In the genomic region with DNA sequence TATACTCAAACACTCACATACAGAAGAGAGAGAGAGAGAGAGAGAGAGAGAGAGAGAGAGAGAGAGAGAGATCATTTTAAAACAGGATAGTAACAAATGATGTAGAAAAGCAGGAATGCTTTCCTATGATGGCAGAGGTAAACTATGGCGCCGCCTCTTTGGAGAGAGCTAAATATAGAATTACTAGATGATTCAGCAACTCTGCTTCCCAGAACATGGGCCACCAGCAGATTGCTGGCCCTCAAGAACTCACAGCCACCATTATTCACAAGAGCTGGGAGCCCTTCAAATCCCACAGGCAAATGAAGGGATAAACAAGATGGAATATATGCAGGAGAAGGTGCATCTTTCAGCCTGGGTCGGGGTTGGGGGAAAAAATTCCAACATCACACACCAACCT, we compare ENCODE assay signal across 26 mouse cellular contexts. TPM values are rescaled to one million over a fixed set of nuclear protein-coding genes. Genes with fewer than 3 reads are reported as not detected.
DNase-seq lines count a peak whose midpoint lies in the region; ATAC-seq and TF ChIP-seq lines count a peak whose summit lies in the region.
"Had no signal": no experiment of that assay in that cellular context is flagged by ENCODE, and none has a peak within 500 bp of the region (broad histone marks: within the 10 kb centered on the region; RNA-seq: fewer than 3 reads in every experiment).

No protein-coding gene starts in this region.

- no peak for TF ChIP-seq POLR2A in embryonic fibroblast, embryonic 13.5 days (IDR thresholded peaks at IDR 0.05; ENCODE audit: low read depth, low read length)

- TF ChIP-seq CTCF in embryonic fibroblast, embryonic 13.5 days (IDR thresholded peaks at IDR 0.05; ENCODE audit: borderline replicate concordance, insufficient read depth, low read length), result no peak

- peaks cover 10% of the 10 kb centered on the region; the same call in 1 of the 2 replicates for H3K4me1 ChIP-seq in embryonic fibroblast, embryonic 13.5 days (ENCODE audit: control insufficient read depth, insufficient read depth, low read length)
- H3K4me1 ChIP-seq: forebrain, embryonic 15.5 days had no signal

- H3K27ac ChIP-seq in embryonic fibroblast, embryonic 13.5 days (ENCODE audit: insufficient read depth, low read length), result peak overlapping the region; percentile 75
- H3K27ac ChIP-seq: forebrain, embryonic 12.5 days; forebrain, embryonic 15.5 days; heart, embryonic 15.5 days; hindbrain, embryonic 10.5 days; hindbrain, embryonic 13.5 days; hindbrain, postnatal 0 days had no signal

- H3K4me3 ChIP-seq in embryonic fibroblast, embryonic 13.5 days (ENCODE audit: insufficient read depth, low read length), result no peak overlapping the region
- H3K4me3 ChIP-seq: forebrain, embryonic 12.5 days; forebrain, embryonic 15.5 days; heart, embryonic 12.5 days; heart, embryonic 15.5 days; hindbrain, embryonic 10.5 days; hindbrain, embryonic 13.5 days had no signal

- DNase-seq in cerebellum, adult 9-10 months, result peak; percentile 55
- DNase-seq in cerebellum, postnatal 10 days, result no peak
- DNase-seq in 3134 (ENCODE audit: extremely low read depth, insufficient read length, low spot score) (peak; percentile 30), MN1 (ENCODE audit: low spot score) (peak; percentile 67)
- no peak for DNase-seq in retina, postnatal 1 day
- DNase-seq: adrenal gland, adult 8-10 months; adrenal gland, postnatal 25 days; cerebellum, adult 11 months; cerebellum, postnatal 14 days; gastrocnemius, postnatal 25 days; heart, adult 18-20 months; heart, postnatal 10 days; heart, postnatal 36 days; kidney, adult 18-20 months had no signal

- no peak for ATAC-seq in megakaryocyte progenitor cell, adult 5-6 weeks (replicated peaks; ENCODE audit: poor library complexity)
- ATAC-seq: activated CD4-positive, CD25-positive, alpha-beta regulatory T cell, adult 4 months; forebrain, embryonic 15.5 days; hindbrain, postnatal 0 days; inflammation-experienced regulatory T-cells, adult 6 months; intestine, embryonic 16.5 days had no signal

RNA-seq across cellular contexts. Expression of a gene that starts 15.0 kb away (rescaled TPM):
- polyA plus RNA-seq in embryonic fibroblast, embryonic 13.5 days (2011; ENCODE audit: insufficient read length, low read depth, missing spikeins), result 1.2 and 1.7 TPM in 2 replicates
- total RNA-seq in megakaryocyte progenitor cell, adult 5-6 weeks (2015), result 1.5 and 2.4 TPM in 2 replicates
- 1.00 and 1.8 TPM in 2 replicates for total RNA-seq in megakaryocyte progenitor cell, adult 5-6 weeks (2017)
- polyA plus RNA-seq: activated CD4-positive, CD25-positive, alpha-beta regulatory T cell, adult 4 months; inflammation-experienced regulatory T-cells, adult 6 months had no signal

Comparison
In these comparisons a context has a peak if more than half of its experiments do, and no peak if none do; other contexts are left out.
1. DNase-seq: peak in cerebellum, adult 9-10 months (single experiment), 3134 (single experiment) and MN1 (single experiment); none in cerebellum, postnatal 10 days (0 of 2) and retina, postnatal 1 day (single experiment).